Mouse (Mus musculus) forebrain, embryonic 12.5 days (tissue): ENCODE data around the gene Itpkb. TPM values are rescaled to one million over a fixed set of nuclear protein-coding genes. Genes with fewer than 3 reads are reported as not detected.
A peak's percentile ranks its signal among the peaks of the same experiment; 100 is the strongest.
"Not testable (repeated sequence)": the region's sequence is repeated elsewhere in the genome, so short reads cannot be mapped to it uniquely, and the experiment has no call there.

Experiments
- ATAC-seq: fragments of 200-750 bp; cut with Nextera tagmentation; 2 replicates; pipeline ENCODE4 v1.8.0; 2017; ENCODE audit warnings: moderate TSS enrichment; ENCODE audit not compliant: low FRiP score
- H3K27ac ChIP-seq: fragments of 300-500 bp; sonication (generic); 2 replicates; pipeline ENCODE4 v1.5.1; 2016; ENCODE audit warnings: mild to moderate bottlenecking
- H3K27me3 ChIP-seq: fragments of 300-500 bp; sonication (generic); 2 replicates; pipeline ENCODE4 v1.6.1; 2016; ENCODE audit warnings: mild to moderate bottlenecking
- H3K36me3 ChIP-seq: fragments of 300-500 bp; sonication (generic); replicated peaks from 2 replicates; pipeline ENCODE4 v1.6.1; 2016; ENCODE audit warnings: mild to moderate bottlenecking
- H3K4me1 ChIP-seq: fragments of 300-500 bp; sonication (generic); 2 replicates; pipeline ENCODE4 v1.6.1; 2016
- H3K4me2 ChIP-seq: fragments of 300-500 bp; sonication (generic); 2 replicates; pipeline ENCODE4 v1.6.1; 2016; ENCODE audit warnings: mild to moderate bottlenecking, moderate library complexity
- H3K4me3 ChIP-seq: fragments of 300-500 bp; sonication (generic); replicated peaks from 2 replicates; pipeline ENCODE4 v1.5.1; 2016; ENCODE audit warnings: mild to moderate bottlenecking
- H3K9ac ChIP-seq: fragments of 300-500 bp; sonication (generic); 2 replicates; pipeline ENCODE4 v1.6.1; 2016; ENCODE audit warnings: mild to moderate bottlenecking
- H3K9me3 ChIP-seq: fragments of 300-500 bp; sonication (generic); 2 replicates; pipeline ENCODE4 v1.6.1; 2016
- WGBS: fragments of 180-500 bp; shearing (Covaris S2); methylation state at CpG from one replicate; pipeline ENCODE4 v1.1.7; 2016; 5-methylcytosine and 5-hydroxymethylcytosine counted together
- polyA plus RNA-seq: library from polyadenylated mRNA; unstranded; fragments of >200 nt; fragmentation: Nextera tagmentation; extraction: Ambion mirVana; gene quantifications from 2 replicates; pipeline ENCODE4 v1.2.1, GENCODE M21; 2016

Itpkb gene
- polyA plus RNA-seq, 1 experiment from 2014 or later = 4.2 TPM

GRCm38 (mm10) chr1:180385308-180385707 lies 55.0 kb downstream of the Itpkb start:
- H3K36me3 ChIP-seq = no peaks in the 10 kb centered on the region
- H3K4me3 ChIP-seq = no peak overlapping the region
- H3K27ac ChIP-seq = no peak overlapping the region
- H3K27me3 ChIP-seq = no peaks in the 10 kb centered on the region
- H3K9ac ChIP-seq = no peak overlapping the region
- WGBS = 89% methylated on average over 6 of the region's 6 CpGs
- no peak overlapping the region for H3K4me2 ChIP-seq
- H3K9me3 ChIP-seq = no peaks in the 10 kb centered on the region
- H3K4me1 ChIP-seq = peaks cover 20% of the 10 kb centered on the region
- no peak for ATAC-seq

GRCm38 (mm10) chr1:180386951-180387749 lies 56.9 kb downstream of the Itpkb start:
- Histone ChIP-seq H3K9ac (peak overlapping the region; percentile 59), H3K27ac (peak overlapping the region; percentile 69), H3K36me3 (no peaks in the 10 kb centered on the region), H3K4me1 (peaks cover 18% of the 10 kb centered on the region), H3K27me3 (no peaks in the 10 kb centered on the region), H3K4me3 (peak overlapping the region; percentile 40), H3K9me3 (no peaks in the 10 kb centered on the region), H3K4me2 (peak overlapping the region; percentile 66)
- ATAC-seq = peak; percentile 99
- 2% methylated on average over 27 of the region's 27 CpGs for WGBS

- no peak overlapping the region for H3K27ac ChIP-seq
- H3K9ac ChIP-seq = no peak overlapping the region
- H3K27me3 ChIP-seq = no peaks in the 10 kb centered on the region
- H3K4me3 ChIP-seq = peak overlapping the region; percentile 40
- H3K9me3 ChIP-seq = no peaks in the 10 kb centered on the region
- 17% methylated on average over 11 of the region's 11 CpGs for WGBS
- H3K4me2 ChIP-seq = peak overlapping the region; percentile 66
- H3K36me3 ChIP-seq = no peaks in the 10 kb centered on the region
- peaks cover 16% of the 10 kb centered on the region for H3K4me1 ChIP-seq
- no peak for ATAC-seq
Measured at GRCm38 (mm10) chr1:180387750-180388480, 57.6 kb downstream of the Itpkb start.

- no peaks in the 10 kb centered on the region for H3K36me3 ChIP-seq
- ATAC-seq = no peak
- H3K4me1 ChIP-seq = peaks cover 16% of the 10 kb centered on the region
- no peaks in the 10 kb centered on the region for H3K27me3 ChIP-seq
- no peak overlapping the region for H3K9ac ChIP-seq
- no peaks in the 10 kb centered on the region for H3K9me3 ChIP-seq
- WGBS = 46% methylated on average over 1 of the region's 1 CpGs
- no peak overlapping the region for H3K27ac ChIP-seq
- no peak overlapping the region for H3K4me2 ChIP-seq
- H3K4me3 ChIP-seq = no peak overlapping the region
Measured at GRCm38 (mm10) chr1:180388481-180388880, 58.2 kb downstream of the Itpkb start.

- not testable (repeated sequence) for H3K4me2 ChIP-seq, H3K9ac ChIP-seq, H3K27me3 ChIP-seq, ATAC-seq, H3K9me3 ChIP-seq, H3K4me3 ChIP-seq, H3K27ac ChIP-seq, H3K36me3 ChIP-seq
- peaks cover 16% of the 10 kb centered on the region for H3K4me1 ChIP-seq
- WGBS = 85% methylated on average over 11 of the region's 11 CpGs
Measured at GRCm38 (mm10) chr1:180389213-180389760, 59.0 kb downstream of the Itpkb start.

- Histone ChIP-seq H3K4me2 (no peak overlapping the region), H3K4me3 (no peak overlapping the region), H3K9me3 (no peaks in the 10 kb centered on the region), H3K4me1 (peaks cover 16% of the 10 kb centered on the region), H3K36me3 (no peaks in the 10 kb centered on the region), H3K27me3 (no peaks in the 10 kb centered on the region), H3K27ac (no peak overlapping the region), H3K9ac (no peak overlapping the region)
- 67% methylated on average over 3 of the region's 3 CpGs for WGBS
- no peak for ATAC-seq
Measured at GRCm38 (mm10) chr1:180390321-180390731, 60.0 kb downstream of the Itpkb start.

GRCm38 (mm10) chr1:180390746-180391574 lies 60.7 kb downstream of the Itpkb start:
- no peaks in the 10 kb centered on the region for H3K36me3 ChIP-seq
- ATAC-seq = no peak
- H3K4me1 ChIP-seq = peaks cover 16% of the 10 kb centered on the region
- no peak overlapping the region for H3K27ac ChIP-seq
- H3K4me2 ChIP-seq = no peak overlapping the region
- 80% methylated on average over 10 of the region's 10 CpGs for WGBS
- no peaks in the 10 kb centered on the region for H3K27me3 ChIP-seq
- no peaks in the 10 kb centered on the region for H3K9me3 ChIP-seq
- H3K4me3 ChIP-seq = no peak overlapping the region
- no peak overlapping the region for H3K9ac ChIP-seq

GRCm38 (mm10) chr1:180391575-180391945 lies 61.3 kb downstream of the Itpkb start:
- Histone ChIP-seq H3K9ac (no peak overlapping the region), H3K27me3 (no peaks in the 10 kb centered on the region), H3K4me1 (peaks cover 11% of the 10 kb centered on the region), H3K36me3 (no peaks in the 10 kb centered on the region), H3K4me3 (no peak overlapping the region), H3K9me3 (no peaks in the 10 kb centered on the region), H3K4me2 (no peak overlapping the region), H3K27ac (no peak overlapping the region)
- no peak for ATAC-seq
- WGBS = 86% methylated on average over 4 of the region's 4 CpGs

GRCm38 (mm10) chr1:180392137-180392798 lies 62.0 kb downstream of the Itpkb start:
- Histone ChIP-seq H3K9me3 (no peaks in the 10 kb centered on the region), H3K9ac (no peak overlapping the region), H3K4me2 (no peak overlapping the region), H3K4me3 (no peak overlapping the region), H3K27ac (no peak overlapping the region), H3K27me3 (no peaks in the 10 kb centered on the region), H3K4me1 (peaks cover 5% of the 10 kb centered on the region; the same call in 1 of the 2 replicates), H3K36me3 (no peaks in the 10 kb centered on the region)
- 88% methylated on average over 5 of the region's 5 CpGs for WGBS
- ATAC-seq = no peak

- 90% methylated on average over 9 of the region's 9 CpGs for WGBS
- Histone ChIP-seq H3K4me3 (no peak overlapping the region), H3K36me3 (no peaks in the 10 kb centered on the region), H3K9me3 (no peaks in the 10 kb centered on the region), H3K9ac (no peak overlapping the region), H3K4me2 (no peak overlapping the region), H3K27me3 (no peaks in the 10 kb centered on the region), H3K27ac (no peak overlapping the region), H3K4me1 (peaks cover 2% of the 10 kb centered on the region; the same call in 1 of the 2 replicates)
- ATAC-seq = no peak
Measured at GRCm38 (mm10) chr1:180393017-180393797, 62.9 kb downstream of the Itpkb start.

GRCm38 (mm10) chr1:180393873-180394272 lies 63.6 kb downstream of the Itpkb start:
- Histone ChIP-seq H3K4me1 (no peaks in the 10 kb centered on the region), H3K4me3 (no peak overlapping the region), H3K4me2 (no peak overlapping the region), H3K36me3 (no peaks in the 10 kb centered on the region), H3K27me3 (no peaks in the 10 kb centered on the region), H3K9me3 (no peaks in the 10 kb centered on the region), H3K9ac (no peak overlapping the region), H3K27ac (no peak overlapping the region)
- WGBS = 92% methylated on average over 12 of the region's 12 CpGs
- no peak for ATAC-seq
